ENCODE assay signal across 22 mouse cellular contexts in the genomic region with DNA sequence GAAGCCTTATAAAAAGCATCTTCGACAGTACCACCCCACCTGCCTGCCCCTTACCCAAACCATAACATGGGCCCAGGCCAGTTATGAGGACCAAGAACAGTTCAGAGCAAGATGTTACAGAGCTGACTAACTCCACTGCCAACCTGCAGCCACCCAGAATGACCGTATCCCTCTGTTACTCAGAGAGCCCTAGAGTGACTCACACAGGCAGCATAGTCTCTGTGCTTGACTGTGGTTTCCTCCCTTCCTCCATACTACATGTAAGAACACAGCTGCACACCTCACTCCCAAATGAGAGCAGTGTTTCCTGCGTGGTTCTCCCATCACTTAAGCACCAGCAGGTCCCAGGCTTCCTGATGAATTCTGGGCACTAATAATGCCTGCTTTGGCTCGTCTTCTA. TPM values are rescaled to one million over a fixed set of nuclear protein-coding genes. Genes with fewer than 3 reads are reported as not detected.
"Had no signal": no experiment of that assay in that cellular context is flagged by ENCODE, and none has a peak within 500 bp of the region (broad histone marks: within the 10 kb centered on the region; RNA-seq: fewer than 3 reads in every experiment).

No protein-coding gene starts in this region.

- DNase-seq: kidney, postnatal 10 days; kidney, postnatal 36 days; layer of hippocampus, postnatal 36 days; left cerebral cortex, postnatal 4 days; liver, postnatal 0 days; lung, embryonic 14.5 days; retina, postnatal 1 day; right cerebral cortex, postnatal 25 days; spleen, adult 18-20 months; thymus, postnatal 25 days had no signal

- H3K27me3 ChIP-seq: kidney, embryonic 15.5 days; limb, embryonic 12.5 days; limb, embryonic 15.5 days; midbrain, embryonic 13.5 days; neural tube, embryonic 13.5 days; stomach, embryonic 15.5 days had no signal

- ATAC-seq: liver, postnatal 0 days; lung, postnatal 0 days; midbrain, embryonic 13.5 days; midbrain, embryonic 16.5 days had no signal

RNA-seq across cellular contexts. Expression of gene Stk33, which starts 31.8 kb away (rescaled TPM):
- total RNA-seq: monocyte, adult 5-6 weeks; neutrophil, adult 5-6 weeks had no signal
- polyA plus RNA-seq: liver, embryonic 11.5 days; liver, embryonic 14.5 days; liver, postnatal 0 days had no signal

RNA-seq across cellular contexts. Expression of gene Trim66, which starts 37.2 kb away (rescaled TPM):
- polyA plus RNA-seq: kidney, embryonic 15.5 days had no signal
